Mouse (Mus musculus) gastrocnemius, adult 18-20 months (tissue): ENCODE results near the gene Cylc2. TPM values are rescaled to one million over a fixed set of nuclear protein-coding genes. Genes with fewer than 3 reads are reported as not detected.

ENCODE experiments used
- DNase-seq: peaks from one replicate; pipeline ENCODE4 v3.0.0; 2021; ENCODE audit warnings: low spot score
- long read RNA-seq, 2 experiments: library from polyadenylated mRNA; stranded (forward); transcript quantifications; one replicate each; pipeline ENCODE4 v2.0.0; 2021
- total RNA-seq, 2 experiments: library from RNA; stranded (reverse); gene quantifications; 2 replicates each; pipeline ENCODE4 v1.2.3; 2021

The Cylc2 gene
- not detected for total RNA-seq
- long read RNA-seq, experiment 1: 0 reads
- long read RNA-seq, experiment 2: 0 reads

- DNase-seq: no peak
These were observed at the start of gene Cylc2 for GRCm38 (mm10) chr4:51216378-51216777. Gene Cylc2, plus strand, starts transcription at chr4:51216678.
